Mouse (Mus musculus): ENCODE results near the gene BC049715. TPM values are rescaled to one million over a fixed set of nuclear protein-coding genes. Genes with fewer than 3 reads are reported as not detected.
A peak's percentile ranks its signal among the peaks of the same experiment; 100 is the strongest.
"Not testable (repeated sequence)": the region's sequence is repeated elsewhere in the genome, so short reads cannot be mapped to it uniquely, and the experiment has no call there.

Gene BC049715
- total RNA-seq, 2 experiments from 2014 or later, result 0.05 TPM; not detected in 1

DNA sequence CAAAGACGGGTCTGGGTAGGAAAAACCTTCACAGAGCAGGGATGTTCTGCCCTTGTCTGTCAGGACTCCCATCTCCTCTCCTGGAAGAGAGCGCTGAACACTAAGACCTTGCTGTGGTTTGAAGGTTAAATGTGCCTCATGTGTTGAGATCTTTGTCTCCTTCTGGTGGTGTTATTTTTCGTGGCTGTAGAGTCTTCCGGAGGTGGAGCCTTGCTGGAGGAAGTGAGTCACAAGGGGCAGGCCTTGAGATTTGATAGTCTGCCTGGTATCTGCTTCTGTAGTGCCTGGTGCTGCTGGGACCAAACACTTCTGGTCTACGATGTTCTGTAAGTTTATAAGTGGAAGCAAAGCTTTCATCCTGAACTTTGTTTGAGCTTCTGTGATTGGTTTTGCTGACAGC, 21.5 kb downstream of the BC049715 start:
- DNase-seq (ENCODE audit: low spot score), result no peak

DNA sequence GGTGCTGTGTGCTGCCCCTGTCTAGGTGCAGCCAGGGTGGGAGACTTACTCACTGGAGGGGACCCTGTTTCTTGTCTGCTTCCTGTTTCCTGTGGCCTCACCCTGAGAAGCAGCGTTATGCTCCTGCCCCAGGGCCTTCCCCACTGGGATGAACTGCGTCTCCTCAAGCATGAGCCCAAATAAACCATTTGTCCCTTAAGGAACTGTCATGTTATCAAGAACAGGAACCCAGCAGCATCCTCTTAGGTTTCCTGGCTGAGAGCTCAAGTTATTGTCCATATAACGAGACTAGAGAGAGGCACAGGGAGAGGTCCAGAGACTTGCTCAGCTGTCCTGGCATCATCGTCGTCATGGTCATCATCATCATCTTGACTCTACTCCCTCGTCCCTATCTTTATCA, 22.8 kb downstream of the BC049715 start:
- no peak for DNase-seq (ENCODE audit: low spot score)

DNA sequence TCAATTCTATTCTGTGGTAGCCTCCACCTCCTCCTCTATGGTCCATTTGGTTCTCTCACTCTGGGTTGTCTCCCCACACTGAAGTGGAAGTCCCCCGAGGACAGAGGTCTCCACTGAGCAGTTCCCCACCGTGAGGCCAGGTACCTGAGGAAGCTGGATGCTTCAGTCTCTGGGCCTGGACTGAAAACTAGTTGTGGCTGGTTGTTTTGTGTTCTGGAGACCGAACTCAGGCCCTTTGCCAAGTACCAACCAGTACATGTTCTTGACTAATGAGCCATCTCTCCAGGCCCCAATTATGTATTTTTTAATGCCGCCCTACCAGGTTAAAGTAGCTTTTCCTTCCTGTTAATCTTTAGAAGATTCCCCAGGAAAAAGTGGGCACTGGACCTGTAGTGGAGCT, 24.9 kb downstream of the BC049715 start:
- DNase-seq (ENCODE audit: low spot score), result no peak

DNA sequence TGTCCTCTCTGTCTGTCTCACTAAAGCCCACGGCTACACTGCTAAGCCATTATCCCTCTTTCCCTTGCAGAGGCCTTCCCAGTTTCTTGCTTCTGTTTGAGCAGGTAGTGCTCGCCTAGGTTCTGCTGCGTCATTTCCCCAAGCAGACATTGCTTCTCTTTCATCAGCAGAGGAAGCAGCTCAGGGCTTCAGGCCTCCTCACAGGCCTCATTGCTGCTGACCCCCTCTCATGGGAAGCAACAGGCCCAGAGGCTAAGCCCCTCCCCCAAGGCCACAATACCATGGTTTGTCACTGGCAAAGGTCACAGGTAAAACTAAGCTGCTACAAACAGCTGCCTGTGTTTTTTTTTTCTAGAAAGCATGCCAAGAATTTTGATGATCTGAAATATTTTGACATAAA, 25.3 kb downstream of the BC049715 start:
- no peak for DNase-seq (ENCODE audit: low spot score)

DNA sequence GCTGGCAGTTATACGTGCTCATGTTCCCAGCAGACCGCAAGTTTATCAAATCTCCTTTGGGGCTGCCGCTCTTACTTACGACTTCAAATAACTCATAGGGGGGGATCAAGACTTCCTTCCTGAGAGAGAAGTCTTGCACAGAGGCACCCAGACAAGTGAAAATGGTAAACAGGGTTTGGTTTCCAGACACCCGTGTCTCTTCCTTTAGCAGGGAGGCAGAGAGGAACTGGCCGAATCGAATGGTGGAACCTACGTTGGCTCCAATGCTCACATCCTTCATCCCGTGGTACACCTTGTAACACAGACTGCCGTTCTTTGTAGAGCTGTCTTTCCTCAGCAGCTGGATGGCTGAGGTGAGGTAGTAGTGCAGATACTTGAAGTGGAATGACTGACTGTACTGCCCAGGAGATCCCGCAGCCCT, 26.9 kb downstream of the BC049715 start:
- no peak for DNase-seq (ENCODE audit: low spot score)

DNA sequence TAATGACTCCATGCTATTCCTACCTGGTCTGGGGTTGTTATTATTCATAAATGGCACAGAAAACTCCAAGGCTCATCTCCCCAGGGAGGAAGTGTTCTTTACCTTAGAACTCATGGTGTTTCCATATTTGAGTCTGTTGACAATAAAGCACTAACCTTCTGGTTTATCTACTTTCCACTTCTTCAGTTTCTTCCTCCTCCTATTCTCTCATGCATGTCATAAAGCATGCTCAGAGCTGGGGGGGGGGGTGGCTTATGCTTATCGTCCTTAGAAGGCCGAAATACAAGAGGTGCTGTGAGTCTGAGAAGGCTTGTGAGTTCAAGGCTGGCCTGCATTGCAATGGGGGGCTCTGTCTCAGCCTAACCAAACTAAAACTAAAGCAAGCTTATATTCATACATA, 27.8 kb downstream of the BC049715 start:
- no peak for DNase-seq (ENCODE audit: low spot score)

DNA sequence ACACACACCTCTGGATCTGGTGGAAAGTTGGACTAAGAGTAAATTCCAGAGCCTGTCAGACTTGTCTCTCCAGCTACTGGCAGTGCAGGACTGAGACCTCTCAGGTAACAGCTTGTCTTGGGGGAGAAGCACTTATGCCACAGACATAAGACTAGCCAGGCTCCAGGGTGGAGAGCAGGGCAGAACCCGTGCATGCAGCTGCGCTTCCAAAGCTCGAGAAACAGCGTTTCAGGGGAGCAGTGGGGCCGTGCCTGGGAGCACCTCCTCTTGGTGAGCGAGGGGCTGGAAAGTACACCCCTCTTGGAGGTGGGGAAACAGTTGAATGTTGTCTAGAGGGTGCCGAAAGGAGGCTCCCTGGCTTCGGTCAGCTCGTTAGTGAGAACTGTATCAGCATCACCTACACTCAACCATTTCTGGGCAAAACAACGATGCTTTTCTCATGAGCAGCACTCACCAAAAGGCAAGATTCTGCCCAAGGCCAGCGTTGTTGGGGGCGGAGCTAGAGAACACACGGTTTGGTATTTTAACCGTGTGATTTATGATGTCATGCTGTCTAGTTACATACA, 28.7 kb downstream of the BC049715 start:
- DNase-seq (ENCODE audit: low spot score), result no peak

DNA sequence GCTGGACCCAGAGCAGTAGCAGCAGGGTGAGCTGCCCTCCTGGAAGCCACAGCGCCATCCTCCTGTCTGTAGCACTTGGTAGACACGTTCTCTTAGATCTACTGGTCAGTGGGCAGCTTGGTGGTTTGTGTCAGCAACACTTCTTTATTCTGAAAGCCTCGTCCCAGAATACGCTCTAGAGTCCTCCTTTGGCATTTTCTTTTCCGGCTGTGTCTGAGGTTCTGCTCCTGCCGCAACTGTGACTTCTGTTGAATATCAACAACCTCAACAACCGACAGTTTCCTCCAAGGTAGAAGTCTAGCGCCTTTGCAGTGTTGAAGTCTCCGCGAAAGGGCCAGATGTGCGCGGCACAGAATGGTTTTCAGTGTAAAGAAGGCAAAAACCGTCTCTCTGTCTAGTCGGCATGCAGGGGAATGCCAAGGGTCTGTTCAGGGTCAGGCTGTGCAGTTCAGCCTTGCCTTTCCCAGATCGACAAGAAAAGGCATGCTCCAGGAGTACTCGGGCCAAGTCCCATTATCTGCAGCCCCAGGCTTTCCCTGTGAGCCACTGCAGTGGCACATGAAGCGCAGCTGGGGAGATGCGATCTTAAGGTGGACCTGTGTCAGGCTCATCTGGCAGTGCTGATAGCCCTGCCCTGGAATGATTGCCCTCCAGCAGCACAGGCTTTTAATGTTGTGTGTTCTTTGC, 29.9 kb downstream of the BC049715 start, which contains the start of gene Art4:
Gene Art4 (minus strand): TSS at position 548 of the 687 bp plus-strand sequence.
- DNase-seq (ENCODE audit: low spot score), result no peak

DNA sequence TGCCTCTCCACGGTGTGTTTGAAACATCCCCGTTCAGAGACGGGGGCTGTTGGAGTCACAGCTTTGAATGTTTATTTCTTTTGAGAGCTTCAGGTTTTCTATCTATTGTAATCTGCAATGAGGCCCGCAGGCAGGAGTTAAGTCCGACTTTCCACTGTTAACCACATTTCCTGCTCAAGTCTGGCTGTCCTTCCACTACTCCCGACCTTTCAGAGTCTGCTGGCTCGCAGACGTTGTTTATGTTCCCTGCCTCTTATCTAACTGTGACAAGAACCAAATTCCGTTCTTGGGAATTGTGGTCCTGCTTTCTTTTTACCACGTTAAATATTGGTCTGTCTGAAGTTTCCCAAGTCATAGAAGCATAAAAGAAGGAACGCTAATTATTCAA, 30.4 kb downstream of the BC049715 start:
- no peak for DNase-seq (ENCODE audit: low spot score)

DNA sequence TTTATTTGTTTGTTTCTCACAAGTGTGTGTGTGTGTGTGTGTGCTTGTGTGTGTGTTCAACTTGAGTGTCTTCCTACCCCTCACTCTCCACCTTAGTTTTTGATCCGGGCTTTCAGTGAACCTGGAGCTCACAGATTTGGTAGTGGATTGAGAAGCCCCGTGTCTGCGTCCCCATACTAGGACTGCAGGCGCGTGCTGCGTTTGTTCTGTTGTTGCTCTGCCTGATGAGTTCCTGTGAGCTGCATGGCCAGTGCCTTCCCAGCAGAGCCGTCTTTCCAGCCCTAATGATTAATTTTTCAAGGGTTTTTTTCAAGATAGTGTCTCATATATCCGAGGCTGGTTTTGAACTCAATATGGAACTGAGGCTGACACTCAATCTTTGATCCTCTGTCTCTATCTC, 31.0 kb downstream of the BC049715 start:
- no peak for DNase-seq (ENCODE audit: low spot score)

DNA sequence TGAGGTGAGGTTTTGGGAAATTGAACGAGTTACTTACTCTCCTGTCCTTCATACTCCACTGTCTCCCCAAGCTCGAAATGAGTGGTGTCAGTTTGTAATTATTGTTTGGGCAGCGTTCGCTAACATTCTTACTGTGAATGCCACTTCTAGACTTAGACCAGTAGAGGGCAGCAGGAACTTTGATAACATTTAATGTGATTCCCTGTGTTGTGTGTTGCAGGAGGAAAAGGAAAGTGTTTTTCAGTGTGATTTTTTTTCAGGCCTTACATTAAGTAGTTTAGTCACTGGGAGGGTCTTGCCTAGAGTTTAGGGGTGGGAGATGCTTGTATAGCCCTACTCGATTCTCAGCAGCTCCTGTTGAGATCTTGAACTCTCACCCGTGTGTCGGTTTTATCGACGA, 33.6 kb downstream of the BC049715 start:
- DNase-seq (ENCODE audit: low spot score), result peak; percentile 26

DNA sequence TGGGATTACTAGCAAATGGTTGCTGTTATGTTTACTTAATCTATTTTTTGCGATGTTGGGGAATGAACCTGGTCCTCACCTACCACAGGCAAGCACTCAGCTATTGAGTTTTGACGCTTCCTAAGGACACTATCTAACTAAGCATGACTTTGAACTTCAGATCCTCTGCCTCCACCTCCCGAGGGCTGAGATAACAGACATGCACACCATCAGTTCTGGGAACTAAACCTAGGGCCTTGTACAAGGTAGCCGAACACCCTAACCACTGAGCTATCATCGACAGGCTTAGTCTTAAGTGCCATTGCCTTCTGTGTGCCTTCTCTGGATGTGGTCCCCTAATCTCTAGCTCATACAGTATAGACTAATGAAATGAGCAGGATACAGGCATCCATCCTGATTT, 37.9 kb downstream of the BC049715 start:
- DNase-seq (ENCODE audit: low spot score), result no peak

DNA sequence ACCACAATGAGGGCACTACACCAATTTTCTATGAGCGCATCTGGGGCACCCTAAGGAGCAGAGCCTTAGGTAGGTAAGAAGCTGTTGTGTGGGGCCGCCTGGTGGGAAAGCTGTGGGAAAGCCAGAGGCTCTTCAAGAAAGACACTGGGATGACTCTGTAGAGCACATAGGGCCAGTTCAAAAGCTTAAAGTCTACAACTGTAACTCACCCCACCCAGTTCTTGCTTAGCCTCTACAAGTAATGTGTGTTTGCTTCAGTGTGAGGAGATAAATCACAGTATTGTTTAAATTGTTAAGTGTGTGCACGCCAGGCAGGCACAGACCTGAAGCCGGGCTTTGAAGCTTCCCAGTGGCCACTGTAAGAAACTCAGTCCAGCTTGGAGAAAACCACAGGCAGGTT, 38.7 kb downstream of the BC049715 start:
- DNase-seq (ENCODE audit: low spot score), result no peak

DNA sequence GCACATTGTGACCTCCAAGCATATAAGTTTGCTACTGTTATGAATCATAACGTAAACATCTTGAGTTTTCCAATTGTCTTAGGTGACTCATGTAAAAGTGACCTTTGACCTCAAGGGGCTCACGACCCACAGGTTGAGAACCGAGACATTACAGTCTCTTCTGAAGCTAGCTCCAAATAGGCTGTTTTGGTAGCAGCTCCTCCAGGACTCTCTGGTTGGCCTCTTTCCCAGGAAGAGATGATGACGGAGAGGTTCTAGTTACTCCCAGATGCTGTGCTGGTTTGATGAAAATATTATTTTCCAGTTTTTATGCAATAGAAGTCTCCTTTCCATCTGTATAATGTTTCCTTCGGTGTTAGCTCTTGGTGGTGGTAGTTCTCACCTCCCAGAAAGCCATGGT, 41.5 kb downstream of the BC049715 start:
- no peak for DNase-seq (ENCODE audit: low spot score)

DNA sequence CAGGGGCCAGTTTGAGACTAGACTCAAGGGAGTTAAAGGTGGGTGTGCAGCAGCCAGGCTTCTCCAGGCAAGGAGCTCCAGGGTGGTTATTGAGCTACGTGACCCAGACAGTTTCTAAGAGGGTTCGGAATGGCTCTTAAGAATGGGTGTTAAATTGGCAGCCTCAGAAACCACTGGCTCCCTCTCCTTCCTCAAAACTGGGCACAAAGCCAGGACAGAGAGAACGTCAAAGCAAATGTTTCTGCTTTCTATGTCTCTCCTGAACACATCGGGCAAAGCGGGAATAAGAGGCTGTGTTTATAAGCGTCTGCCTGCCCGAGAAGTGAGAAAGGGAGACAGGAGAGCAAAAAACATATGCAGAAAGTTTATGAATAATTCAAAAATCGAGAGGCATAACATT, 47.2 kb downstream of the BC049715 start:
- DNase-seq (ENCODE audit: low spot score), result no peak

DNA sequence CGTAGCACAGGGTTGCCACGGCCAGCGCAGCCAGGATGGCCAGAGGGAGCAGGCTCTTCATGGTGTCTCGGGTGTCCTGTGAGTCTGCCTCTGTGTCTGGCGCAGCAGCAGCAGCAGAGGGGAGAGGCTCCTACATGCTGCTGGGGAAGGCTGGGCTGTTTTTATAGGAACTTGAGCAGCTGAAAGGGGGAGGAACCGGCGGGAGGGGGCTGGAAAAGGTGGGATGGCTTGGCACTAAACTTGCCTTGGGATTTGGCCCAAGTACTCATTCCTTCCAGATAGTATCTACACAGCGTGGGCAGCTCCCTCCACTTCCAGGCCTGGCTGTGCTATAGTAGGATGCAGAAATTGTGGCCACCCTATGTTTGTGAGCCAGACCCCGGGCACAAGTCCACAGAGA, 48.2 kb downstream of the BC049715 start, which contains the start of gene Mgp:
Gene Mgp (minus strand): TSS at position 154 of the 400 bp plus-strand sequence.
- peak; percentile 28 for DNase-seq (ENCODE audit: low spot score)

DNA sequence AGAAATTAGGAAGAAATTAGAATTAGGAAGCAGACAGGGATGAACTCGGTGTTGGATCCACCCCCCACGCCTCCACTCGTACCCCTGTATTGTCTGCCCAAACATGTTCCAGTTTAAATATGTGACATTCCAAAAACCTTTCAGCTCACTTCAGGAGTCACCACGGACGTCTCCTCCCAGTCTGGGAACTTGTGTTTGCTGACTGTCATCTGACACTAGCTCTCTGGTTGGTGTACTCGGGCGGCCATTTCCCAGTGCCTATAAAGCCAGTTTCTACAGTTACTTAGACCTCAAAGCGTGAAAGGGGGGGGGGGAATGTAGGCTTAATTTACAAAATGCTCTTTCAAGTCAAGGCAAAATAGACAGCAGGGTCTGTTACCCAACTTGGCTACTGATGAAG, 54.3 kb downstream of the BC049715 start:
- no peak for DNase-seq (ENCODE audit: low spot score)

DNA sequence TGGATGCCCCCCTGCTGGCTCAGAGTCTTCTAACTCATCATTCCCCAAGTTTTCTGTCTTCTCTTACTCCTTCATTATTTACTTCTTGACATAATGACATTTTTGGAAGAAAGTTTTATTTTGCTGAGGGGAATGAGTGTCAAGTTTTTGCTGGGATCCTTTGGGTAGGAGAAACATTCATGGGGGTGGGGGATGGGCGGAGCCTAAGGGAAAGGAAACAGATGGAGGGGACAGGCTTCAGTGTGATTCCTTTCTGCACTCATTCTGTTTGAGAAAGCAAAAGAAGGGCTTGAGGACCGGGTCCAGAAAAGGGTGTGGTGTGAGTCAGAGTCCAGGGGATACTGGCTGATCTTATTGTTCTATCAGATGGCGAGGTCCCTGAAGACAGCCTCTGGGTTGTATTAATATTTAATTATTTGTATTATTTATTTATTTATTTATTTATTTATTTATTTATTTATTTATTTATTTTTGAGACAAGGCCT, 56.0 kb downstream of the BC049715 start:
- peak; percentile 32 for DNase-seq (ENCODE audit: low spot score)

DNA sequence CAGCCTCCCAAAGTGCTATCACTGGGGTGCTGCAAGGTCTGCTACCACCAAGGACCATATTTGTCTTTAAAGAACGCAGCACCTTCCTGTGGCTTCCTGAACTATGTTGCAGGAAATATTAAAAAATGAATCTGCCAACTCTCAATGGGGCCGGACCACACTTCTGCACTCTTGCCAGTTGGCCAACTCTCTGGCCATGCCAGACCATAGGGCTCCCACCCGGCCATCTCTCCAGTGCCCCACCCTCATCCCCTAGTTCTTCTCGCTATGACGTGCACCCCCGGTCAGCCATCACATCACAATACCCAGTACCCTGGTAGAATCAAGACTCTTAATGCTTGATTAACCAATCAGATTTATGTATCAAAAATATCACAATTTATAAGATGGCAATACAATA, 56.5 kb downstream of the BC049715 start:
- no peak for DNase-seq (ENCODE audit: low spot score)

DNA sequence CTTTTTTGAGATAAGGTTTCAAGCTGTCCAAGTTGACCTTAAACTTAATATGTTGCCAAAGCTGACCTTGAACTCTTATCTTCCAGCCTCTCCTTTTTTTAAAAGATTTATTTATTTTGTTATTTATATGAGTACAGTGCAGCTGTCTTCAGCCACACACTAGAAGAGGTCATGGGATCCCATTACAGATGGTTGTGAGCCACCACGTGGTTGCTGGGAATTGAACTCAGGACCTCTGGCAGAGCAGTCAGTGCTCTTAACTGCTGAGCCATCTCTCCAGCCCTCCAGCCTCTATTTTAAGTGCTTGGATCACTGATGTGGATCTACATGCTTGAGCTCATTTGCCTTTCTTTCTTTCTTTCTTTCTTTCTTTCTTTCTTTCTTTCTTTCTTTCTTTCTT, 57.3 kb downstream of the BC049715 start:
- not testable (repeated sequence) for DNase-seq (ENCODE audit: low spot score)

DNA sequence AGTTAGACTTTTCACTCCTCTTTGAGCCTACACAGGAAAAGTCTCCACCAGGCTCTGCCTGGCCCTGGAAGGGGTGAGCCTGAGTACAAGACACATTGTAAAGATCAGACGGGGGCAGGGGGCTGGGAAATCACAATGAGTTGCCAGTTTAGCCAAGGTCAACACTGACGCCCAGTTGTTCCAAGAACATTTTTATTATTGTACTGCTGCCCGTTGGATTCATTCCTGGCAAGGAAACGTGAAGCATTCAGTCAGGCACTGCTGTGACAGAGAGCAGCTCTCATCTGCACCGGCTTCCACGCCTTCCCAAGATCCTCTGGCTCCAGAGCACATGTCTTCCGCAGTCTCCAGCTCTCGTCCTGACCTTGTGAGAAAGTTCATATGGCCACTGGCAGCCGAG, 60.4 kb downstream of the BC049715 start:
- peak; percentile 53 for DNase-seq (ENCODE audit: low spot score)

DNA sequence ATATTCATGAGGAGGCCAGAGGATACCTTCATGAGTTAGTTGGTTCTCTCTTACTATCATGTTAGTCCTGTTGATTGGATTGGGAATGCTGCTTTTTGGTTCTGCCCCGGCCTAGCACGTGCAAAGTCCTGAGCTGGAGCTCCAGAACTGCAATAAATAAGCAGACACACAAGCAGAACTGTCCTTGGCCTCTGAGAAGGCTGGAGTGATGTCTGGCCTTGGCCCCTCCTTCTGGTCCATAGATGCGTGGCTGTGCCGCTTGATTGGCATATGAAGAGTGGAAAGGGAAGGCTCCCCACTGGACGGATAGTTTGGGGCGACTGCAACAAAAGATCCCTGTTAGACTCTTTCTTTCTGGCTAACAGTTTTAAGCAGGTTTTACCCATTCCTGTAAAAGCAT, 61.6 kb downstream of the BC049715 start:
- no peak for DNase-seq (ENCODE audit: low spot score)

DNA sequence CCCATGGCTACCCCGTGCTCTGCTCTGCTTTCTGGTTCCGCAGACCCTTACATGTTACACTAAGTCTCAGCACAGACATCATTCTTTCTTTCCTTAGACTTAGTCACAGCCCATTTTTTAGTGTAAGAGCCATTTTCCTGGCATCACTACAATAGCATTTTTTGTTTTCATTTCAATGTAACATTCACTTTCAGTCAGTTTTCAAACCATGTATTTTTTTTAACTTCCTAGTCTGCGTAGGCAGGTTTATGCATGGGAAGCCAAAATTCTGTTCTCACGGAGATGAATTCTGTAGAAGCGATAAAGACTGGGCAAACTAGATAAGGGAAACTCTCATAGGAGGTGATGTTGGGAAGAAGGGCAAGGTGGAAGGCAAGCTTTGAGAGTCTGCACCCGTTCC, 62.1 kb downstream of the BC049715 start:
- no peak for DNase-seq (ENCODE audit: low spot score)

All from gastrocnemius, adult 18-20 months (tissue).